Mouse (Mus musculus) gastrocnemius, adult 18-20 months (tissue): ENCODE results near the gene Dapk3. TPM values are rescaled to one million over a fixed set of nuclear protein-coding genes. Genes with fewer than 3 reads are reported as not detected.

Experiments used
- DNase-seq: peaks from one replicate; pipeline ENCODE4 v3.0.0; 2021; ENCODE audit warnings: low spot score
- long read RNA-seq, 2 experiments: library from polyadenylated mRNA; stranded (forward); transcript quantifications; one replicate each; pipeline ENCODE4 v2.0.0; 2021
- total RNA-seq, 2 experiments: library from RNA; stranded (reverse); gene quantifications; 2 replicates each; pipeline ENCODE4 v1.2.3; 2021

The Dapk3 gene
- total RNA-seq = 10 to 100 TPM; 25.5 to 28.4 TPM
- long read RNA-seq, experiment 1, transcript Dapk3-202 (9 exons, 1,730 nt) = major isoform, 66 of 77 reads
- long read RNA-seq, experiment 1, partial matches to known transcripts = 4 of 77 reads
- long read RNA-seq, experiment 1, other reads (novel, unspliced or antisense) = 5 of 77 reads
- long read RNA-seq, experiment 2, transcript Dapk3-202 (9 exons, 1,730 nt) = major isoform, 59 of 72 reads
- long read RNA-seq, experiment 2, partial matches to known transcripts = 3 of 72 reads
- long read RNA-seq, experiment 2, other reads (novel, unspliced or antisense) = 7 of 72 reads

- DNase-seq = peak; percentile 97
These were observed at the start of gene Dapk3 for GRCm38 (mm10) chr10:81182336-81183333. TSS of gene Dapk3 (plus strand) at chr10:81183005.

DNA sequence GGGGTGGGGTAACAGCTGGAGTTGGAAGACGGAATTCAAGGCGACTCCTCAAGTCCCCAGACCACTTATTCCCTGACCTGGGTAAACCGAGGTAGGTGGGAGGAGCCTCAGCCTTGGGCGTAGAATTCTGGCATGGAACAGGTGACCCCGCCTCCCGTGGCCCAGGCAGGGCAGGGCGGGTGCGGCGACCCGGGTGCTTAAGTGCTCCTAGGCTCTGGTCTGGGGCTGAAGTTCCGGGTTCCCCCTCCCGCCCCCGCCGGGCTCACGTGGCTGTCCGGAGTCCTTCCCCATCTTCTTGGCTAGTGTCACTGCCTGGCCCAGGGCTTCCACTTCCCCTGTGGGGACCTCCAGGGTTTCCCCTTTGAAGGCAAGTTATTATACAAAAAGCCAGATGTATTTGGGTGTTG is 48.6 kb upstream of the Dapk3 start:
- peak; percentile 58 for DNase-seq

- DNase-seq = no peak
These were observed 47.7 kb upstream of the Dapk3 start, which contains the start of gene Zbtb7a for GRCm38 (mm10) chr10:81134966-81135681. TSS of gene Zbtb7a (plus strand) at chr10:81135220.

GRCm38 (mm10) chr10:81135831-81136705 is 46.7 kb upstream of the Dapk3 start:
- DNase-seq = peak; percentile 73

- peak; percentile 87 for DNase-seq
These were observed 46.0 kb upstream of the Dapk3 start for GRCm38 (mm10) chr10:81136706-81137231.

- peak; percentile 100 for DNase-seq
These were observed 45.3 kb upstream of the Dapk3 start for GRCm38 (mm10) chr10:81137252-81138130.

DNA sequence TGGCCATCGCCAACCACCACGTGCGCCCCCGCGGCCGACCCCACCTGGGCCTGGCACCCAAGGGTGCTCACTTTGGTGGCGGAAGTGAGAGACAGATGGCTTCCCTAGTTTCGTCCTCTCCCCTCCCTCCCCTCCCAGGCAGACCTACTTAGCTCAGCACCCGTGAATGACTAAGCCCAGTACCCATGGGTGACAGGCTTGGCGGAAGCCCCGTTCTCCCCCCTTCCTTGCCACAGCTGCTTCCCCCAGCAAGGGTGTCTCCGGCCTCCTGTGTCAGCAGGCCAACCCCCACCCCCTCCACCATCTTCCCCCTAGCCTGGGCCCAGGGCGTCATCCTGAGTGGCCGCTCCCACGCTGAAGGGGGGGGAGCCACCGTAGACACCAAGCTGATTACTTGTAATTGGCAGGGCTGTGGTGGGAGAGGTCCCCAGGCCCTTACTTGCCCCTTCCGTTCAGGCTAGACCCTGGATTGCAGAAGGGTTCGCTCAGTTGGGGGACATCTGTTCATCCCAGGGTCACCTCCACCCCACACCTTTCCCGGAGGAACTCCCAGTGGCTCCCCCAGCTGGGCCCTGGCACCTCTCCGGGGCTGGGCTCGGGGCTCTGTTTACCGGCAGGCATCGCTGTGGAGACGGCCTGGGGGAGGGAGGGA is 44.5 kb upstream of the Dapk3 start:
- no peak for DNase-seq

DNA sequence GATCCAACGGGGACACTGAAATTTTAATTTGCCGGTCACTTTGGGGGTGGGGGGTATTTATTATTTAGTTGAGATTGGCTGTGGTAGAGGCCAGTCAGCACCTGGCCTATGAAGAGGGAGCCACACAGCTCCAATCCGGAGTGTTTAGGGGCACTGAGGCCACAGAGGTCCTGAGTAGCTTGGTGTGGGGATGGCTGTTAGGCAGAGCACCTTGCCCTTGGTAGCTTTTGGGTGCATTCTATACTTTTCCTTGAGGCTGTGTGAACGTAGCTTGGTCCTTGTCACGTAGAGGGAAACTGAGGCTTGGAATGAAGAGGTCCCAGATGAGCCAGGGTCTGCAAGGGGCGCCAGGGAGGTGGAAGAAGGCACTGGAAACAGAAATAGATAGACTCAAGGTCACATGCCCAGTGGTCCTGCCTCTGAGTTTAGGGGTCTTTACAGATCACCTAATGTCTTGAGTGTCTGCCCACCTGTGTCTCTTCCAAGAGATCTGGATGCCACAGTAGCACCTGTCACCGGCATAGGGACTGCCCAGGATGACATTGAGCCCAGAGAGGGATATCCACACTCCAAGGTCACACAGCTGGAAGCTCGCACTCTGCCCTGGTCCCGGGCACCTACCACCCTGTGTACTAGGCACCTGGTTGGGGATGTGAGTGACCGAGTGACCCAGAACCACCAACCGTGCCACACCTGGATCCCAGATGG is 43.8 kb upstream of the Dapk3 start:
- DNase-seq = no peak

- no peak for DNase-seq
These were observed 43.3 kb upstream of the Dapk3 start for GRCm38 (mm10) chr10:81139529-81139846.

DNA sequence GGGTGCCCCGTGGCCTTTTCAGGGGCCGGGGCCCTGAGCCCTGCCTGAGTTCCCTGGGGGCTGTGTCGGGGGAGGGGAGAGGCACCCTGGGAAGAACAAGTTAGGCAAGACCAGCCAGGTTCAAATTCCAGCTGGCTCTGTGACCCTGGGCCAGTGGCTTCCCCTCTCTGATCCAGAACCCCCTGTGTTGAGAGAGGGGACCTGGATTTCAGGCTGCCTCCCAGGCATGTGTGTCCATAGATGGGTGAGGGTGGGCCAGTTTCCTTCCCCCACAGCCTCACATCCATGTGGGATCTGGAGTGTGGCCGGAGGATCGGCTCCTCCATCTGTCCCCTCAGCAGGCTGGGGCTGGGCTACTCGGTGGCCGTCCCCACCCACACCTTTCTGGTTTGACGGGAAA is 42.8 kb upstream of the Dapk3 start:
- DNase-seq = no peak

GRCm38 (mm10) chr10:81140717-81141454 is 41.9 kb upstream of the Dapk3 start:
- no peak for DNase-seq

DNA sequence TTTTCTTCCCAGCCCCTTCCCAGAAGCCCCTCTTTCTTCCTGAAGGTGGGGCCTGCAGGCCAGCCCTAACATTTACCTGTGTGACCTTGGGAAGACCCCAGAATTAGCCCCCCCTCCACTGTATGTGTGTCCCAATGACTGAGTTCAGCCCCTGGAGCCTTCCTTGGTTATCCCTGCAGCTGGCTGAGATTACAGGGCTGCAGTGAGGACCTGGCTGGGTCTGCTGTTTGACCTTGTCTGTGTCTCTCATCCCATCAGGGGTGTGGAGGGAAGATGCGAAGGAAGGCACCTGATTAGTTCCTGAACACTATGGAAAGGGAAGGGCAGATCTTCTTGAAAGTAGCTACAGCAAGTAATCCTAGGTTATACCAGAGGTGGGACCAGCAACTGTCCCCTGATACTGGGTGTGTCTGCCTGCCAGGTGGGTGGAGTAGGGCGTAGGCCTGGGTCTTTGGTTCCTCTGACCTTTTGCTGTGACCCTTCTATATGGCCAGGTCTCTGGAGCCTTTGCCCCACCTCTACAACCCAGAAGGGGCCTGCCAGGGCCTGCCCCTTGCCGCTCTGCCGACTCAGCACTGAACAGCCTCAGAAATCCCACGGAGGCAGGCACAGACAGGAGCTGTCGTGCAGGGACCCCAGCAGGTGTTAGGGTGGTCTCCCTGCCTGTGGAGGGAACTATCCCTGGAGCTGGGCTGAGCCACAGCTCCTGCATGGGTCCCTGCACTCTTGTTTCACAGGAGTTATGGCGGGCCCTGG is 41.2 kb upstream of the Dapk3 start:
- no peak for DNase-seq

DNA sequence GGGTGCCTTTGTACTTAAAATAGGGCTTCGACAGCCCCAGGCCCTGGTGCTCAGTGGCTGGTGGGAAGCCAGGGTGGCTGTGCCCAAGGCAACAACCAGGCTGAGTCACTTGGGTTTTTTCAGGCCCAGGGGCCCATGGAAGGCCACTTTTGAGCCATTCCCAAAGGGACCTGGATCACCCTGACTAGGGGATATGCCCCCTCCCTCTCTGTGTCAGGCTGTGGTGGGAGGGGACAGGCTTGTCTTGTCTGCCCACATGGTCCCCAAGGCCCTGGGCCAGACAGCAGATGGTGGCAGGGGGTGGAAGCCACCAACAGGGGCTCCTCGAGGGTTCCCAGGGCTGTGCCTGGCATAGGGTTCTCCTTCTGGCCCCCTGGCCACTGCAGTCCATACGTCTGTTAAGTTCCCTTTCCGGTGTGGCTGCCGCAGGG is 40.2 kb upstream of the Dapk3 start:
- no peak for DNase-seq

- DNase-seq = no peak
These were observed 39.6 kb upstream of the Dapk3 start for GRCm38 (mm10) chr10:81143157-81143633.

- DNase-seq = no peak
These were observed 38.9 kb upstream of the Dapk3 start for GRCm38 (mm10) chr10:81143845-81144437.

DNA sequence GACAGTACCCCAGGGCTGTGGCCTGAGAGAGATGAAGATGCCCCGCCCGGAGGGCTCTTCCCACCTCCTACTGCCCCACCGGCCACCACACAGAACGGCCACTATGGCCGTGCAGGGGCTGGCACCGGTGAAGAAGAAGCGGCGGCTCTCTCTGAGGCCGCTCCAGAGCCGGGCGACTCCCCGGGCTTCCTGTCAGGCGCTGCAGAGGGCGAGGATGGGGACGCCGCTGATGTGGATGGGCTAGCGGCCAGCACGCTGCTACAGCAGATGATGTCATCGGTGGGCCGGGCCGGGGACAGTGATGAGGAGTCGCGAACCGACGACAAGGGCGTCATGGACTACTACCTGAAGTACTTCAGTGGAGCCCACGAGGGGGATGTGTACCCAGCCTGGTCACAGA is 38.1 kb upstream of the Dapk3 start:
- DNase-seq = no peak
